In genomic region chr1:22728207-22728606, GRCm38 (mm10) we compare ENCODE assay signal across 17 mouse cellular contexts.
"Had no signal": no experiment of that assay in that cellular context is flagged by ENCODE, and none has a peak within 500 bp of the region (broad histone marks: within the 10 kb centered on the region; RNA-seq: fewer than 3 reads in every experiment).

No protein-coding gene starts in this region.

- H3K27ac ChIP-seq: kidney, postnatal 0 days; liver, embryonic 13.5 days; midbrain, embryonic 12.5 days; midbrain, embryonic 15.5 days; neural tube, embryonic 12.5 days; neural tube, embryonic 15.5 days had no signal

- H3K4me3 ChIP-seq: layer of hippocampus, adult 2 months; liver, embryonic 13.5 days; midbrain, embryonic 12.5 days; midbrain, embryonic 15.5 days; neural tube, embryonic 12.5 days; neural tube, embryonic 15.5 days had no signal

- DNase-seq: kidney, adult 2 months; kidney, postnatal 25 days; layer of hippocampus, adult 9-11 months; liver, embryonic 13.5 days; lung, adult 2 months; lung, postnatal 14 days; lung, postnatal 4 days; retina, postnatal 1 day; thymus, adult 2 months; thymus, postnatal 14 days; thymus, postnatal 4 days had no signal
